Comparison of ENCODE assay signal across 15 mouse cellular contexts in genomic region chr2:154422181-154422580, GRCm38 (mm10). TPM values are rescaled to one million over a fixed set of nuclear protein-coding genes. Genes with fewer than 3 reads are reported as not detected.
DNase-seq lines count a peak whose midpoint lies in the region; ATAC-seq and TF ChIP-seq lines count a peak whose summit lies in the region.
"Had no signal": no experiment of that assay in that cellular context is flagged by ENCODE, and none has a peak within 500 bp of the region (broad histone marks: within the 10 kb centered on the region; RNA-seq: fewer than 3 reads in every experiment).

No protein-coding gene starts in this region.

- H3K9me3 ChIP-seq in neural tube, embryonic 13.5 days, result 0 out of 2 replicates have a peak, but pooled peaks cover 4% of the 10 kb centered on the region
- H3K9me3 ChIP-seq in forebrain, embryonic 16.5 days (ENCODE audit: control insufficient read depth, low read length), result peaks cover 3% of the 10 kb centered on the region; the same call in 1 of the 2 replicates
- H3K9me3 ChIP-seq in heart, embryonic 12.5 days (replicated peaks), result 0 out of 2 replicates have a peak, but pooled peaks cover 3% of the 10 kb centered on the region
- H3K9me3 ChIP-seq: limb, embryonic 13.5 days; liver, embryonic 15.5 days had no signal

- no peak overlapping the region for H3K4me2 ChIP-seq in neural tube, embryonic 13.5 days
- H3K4me2 ChIP-seq in forebrain, embryonic 16.5 days (ENCODE audit: low read length), result no peak overlapping the region
- no peak overlapping the region for H3K4me2 ChIP-seq in heart, embryonic 12.5 days
- H3K4me2 ChIP-seq: limb, embryonic 13.5 days; liver, embryonic 15.5 days had no signal

- in situ Hi-C loops in Patski (cut with MboI; ENCODE audit: low pct_unique_long_range_greater_than_20kb), result loop anchor here (25.0 kb wide), 1 partner anchor 515 kb away; no protein-coding TSS in a partner anchor

- intact Hi-C loops in heart, postnatal 14 days (cut with DNase I), result no loop called here

- no peaks in the 10 kb centered on the region for H3K36me3 ChIP-seq in neural tube, embryonic 13.5 days
- no peaks in the 10 kb centered on the region for H3K36me3 ChIP-seq in forebrain, embryonic 16.5 days (ENCODE audit: control insufficient read depth, insufficient read depth)
- no peaks in the 10 kb centered on the region for H3K36me3 ChIP-seq in heart, embryonic 12.5 days
- H3K36me3 ChIP-seq: limb, embryonic 13.5 days; liver, embryonic 15.5 days had no signal

- H3K27ac ChIP-seq in neural tube, embryonic 13.5 days (replicated peaks), result peak overlapping the region; percentile 80; the same call in 1 of the 2 replicates
- peak overlapping the region; percentile 74 for H3K27ac ChIP-seq in forebrain, embryonic 16.5 days (ENCODE audit: low read length)
- H3K27ac ChIP-seq in heart, embryonic 12.5 days (ENCODE audit: poor library complexity, severe bottlenecking), result no peak overlapping the region
- H3K27ac ChIP-seq: left cerebral cortex, adult 2 months; limb, embryonic 13.5 days; liver, embryonic 15.5 days had no signal

- peaks cover 34% of the 10 kb centered on the region for H3K4me1 ChIP-seq in neural tube, embryonic 13.5 days (replicated peaks)
- peaks cover 35% of the 10 kb centered on the region for H3K4me1 ChIP-seq in forebrain, embryonic 16.5 days (replicated peaks; ENCODE audit: control insufficient read depth, insufficient read depth, low read length)
- H3K4me1 ChIP-seq in heart, embryonic 12.5 days (replicated peaks), result peaks cover 4% of the 10 kb centered on the region; the same call in 1 of the 2 replicates
- H3K4me1 ChIP-seq: liver, embryonic 15.5 days had no signal

- ATAC-seq in neural tube, embryonic 13.5 days (ENCODE audit: low read depth), result no peak
- ATAC-seq in Patski, result peak; percentile 12
- no peak for ATAC-seq in forebrain, embryonic 16.5 days
- ATAC-seq in heart, embryonic 12.5 days (ENCODE audit: insufficient number of reproducible peaks, low FRiP score), result no peak
- ATAC-seq in erythroblast, adult 5-6 weeks (replicated peaks; ENCODE audit: low FRiP score, poor library complexity, severe bottlenecking), result no peak
- ATAC-seq: CD4-positive, CD25-positive, alpha-beta regulatory T cell, adult 4 months; intestine, postnatal 0 days had no signal

- TF ChIP-seq CTCF in Patski (IDR thresholded peaks at IDR 0.05), result no peak

- WGBS in neural tube, embryonic 13.5 days, result 74% methylated on average over 5 of the region's 5 CpGs
- 57% methylated on average over 5 of the region's 5 CpGs for WGBS in forebrain, embryonic 16.5 days
- 74% methylated on average over 5 of the region's 5 CpGs for WGBS in heart, embryonic 12.5 days

- H3K4me3 ChIP-seq in neural tube, embryonic 13.5 days, result no peak overlapping the region
- no peak overlapping the region for H3K4me3 ChIP-seq in forebrain, embryonic 16.5 days (replicated peaks; ENCODE audit: low read length)
- H3K4me3 ChIP-seq in heart, embryonic 12.5 days, result no peak overlapping the region
- H3K4me3 ChIP-seq: left cerebral cortex, adult 2 months; limb, embryonic 13.5 days; liver, embryonic 15.5 days had no signal

- no peaks in the 10 kb centered on the region for H3K27me3 ChIP-seq in neural tube, embryonic 13.5 days
- H3K27me3 ChIP-seq in Patski, result no peaks in the 10 kb centered on the region
- H3K27me3 ChIP-seq in forebrain, embryonic 16.5 days (replicated peaks; ENCODE audit: control insufficient read depth, insufficient read depth, low read length), result no peaks in the 10 kb centered on the region
- H3K27me3 ChIP-seq in heart, embryonic 12.5 days (replicated peaks), result no peaks in the 10 kb centered on the region
- H3K27me3 ChIP-seq: limb, embryonic 13.5 days had no signal

- no peak overlapping the region for H3K9ac ChIP-seq in neural tube, embryonic 13.5 days
- H3K9ac ChIP-seq in forebrain, embryonic 16.5 days (replicated peaks; ENCODE audit: low read depth, low read length), result no peak overlapping the region
- H3K9ac ChIP-seq in heart, embryonic 12.5 days, result no peak overlapping the region
- H3K9ac ChIP-seq: limb, embryonic 13.5 days; liver, embryonic 15.5 days had no signal

- POLR2A ChIA-PET in Patski (lab: Charles Lee), result no interaction called here

- no peak for DNase-seq in neural tube, embryonic 10.5 days (ENCODE audit: extremely low spot score, low spot score)
- DNase-seq in Patski (ENCODE audit: low read depth, low spot score), result no peak
- DNase-seq in heart, postnatal 14 days, result no peak
- DNase-seq: gastrocnemius, postnatal 14 days; kidney, postnatal 25 days; lung, postnatal 10 days had no signal

- CTCF ChIA-PET in Patski (lab: Charles Lee), result interaction anchor here (0.7 to 0.9 kb wide), 2 partner anchors 11 to 117 kb away, joined by 3 to 4 read pairs; no protein-coding TSS in a partner anchor

RNA-seq across cellular contexts. Expression of gene Cbfa2t2, which starts 14.1 kb away (rescaled TPM):
- 49.4 and 50.8 TPM in 2 replicates for polyA plus RNA-seq in neural tube, embryonic 13.5 days (2015; fragmentation: Nextera tagmentation; extraction: Ambion mirVana)
- 27.2 TPM for polyA plus RNA-seq in Patski (2021)
- polyA plus RNA-seq in forebrain, embryonic 16.5 days (2015; fragmentation: Nextera tagmentation; extraction: Ambion mirVana), result 73.3 and 83.6 TPM in 2 replicates
- 37.6 and 38.8 TPM in 2 replicates for polyA plus RNA-seq in heart, embryonic 12.5 days (2016; fragmentation: Nextera tagmentation; extraction: Ambion mirVana)
- total RNA-seq in heart, postnatal 14 days (2021), result 10 to 100 TPM; 21.4 to 21.7 TPM
- 5.6 and 8.5 TPM in 2 replicates for total RNA-seq in erythroblast, adult 5-6 weeks (2015; ENCODE audit: low replicate concordance)
- 2.9 and 9.5 TPM in 2 replicates for total RNA-seq in erythroblast, adult 5-6 weeks (2017; ENCODE audit: low replicate concordance)

RNA-seq across cellular contexts. Expression of gene Snta1, which starts 14.3 kb away (rescaled TPM):
- polyA plus RNA-seq in neural tube, embryonic 13.5 days (2015; fragmentation: Nextera tagmentation; extraction: Ambion mirVana), result 6.6 and 7.7 TPM in 2 replicates
- polyA plus RNA-seq in Patski (2021), result 30.2 TPM
- polyA plus RNA-seq in forebrain, embryonic 16.5 days (2015; fragmentation: Nextera tagmentation; extraction: Ambion mirVana), result 10.0 and 10.4 TPM in 2 replicates
- polyA plus RNA-seq in heart, embryonic 12.5 days (2016; fragmentation: Nextera tagmentation; extraction: Ambion mirVana), result 49.9 and 51.6 TPM in 2 replicates
- total RNA-seq in heart, postnatal 14 days (2021), result 10 to 100 TPM; 91.4 to 98.7 TPM
- not detected in 2 replicates for total RNA-seq in erythroblast, adult 5-6 weeks (2015; ENCODE audit: low replicate concordance)
- 0.17 and 0.56 TPM in 2 replicates for total RNA-seq in erythroblast, adult 5-6 weeks (2017; ENCODE audit: low replicate concordance)
- polyA plus RNA-seq: CD4-positive, CD25-positive, alpha-beta regulatory T cell, adult 4 months had no signal

RNA-seq across cellular contexts. Expression of gene Cdk5rap1, which starts 49.4 kb away (rescaled TPM):
- polyA plus RNA-seq in neural tube, embryonic 13.5 days (2015; fragmentation: Nextera tagmentation; extraction: Ambion mirVana), result 15.2 and 15.7 TPM in 2 replicates
- polyA plus RNA-seq in Patski (2021), result 18.1 TPM
- polyA plus RNA-seq in forebrain, embryonic 16.5 days (2015; fragmentation: Nextera tagmentation; extraction: Ambion mirVana), result 16.2 and 16.7 TPM in 2 replicates
- 13.6 and 15.4 TPM in 2 replicates for polyA plus RNA-seq in heart, embryonic 12.5 days (2016; fragmentation: Nextera tagmentation; extraction: Ambion mirVana)
- total RNA-seq in heart, postnatal 14 days (2021), result 10 to 100 TPM; 19.0 to 19.2 TPM
- 5.9 and 13.1 TPM in 2 replicates for total RNA-seq in erythroblast, adult 5-6 weeks (2015; ENCODE audit: low replicate concordance)
- total RNA-seq in erythroblast, adult 5-6 weeks (2017; ENCODE audit: low replicate concordance), result 12.7 and 21.5 TPM in 2 replicates
